Mouse (Mus musculus): ENCODE results near the gene 2010111I01Rik. TPM values are rescaled to one million over a fixed set of nuclear protein-coding genes. Genes with fewer than 3 reads are reported as not detected.

The 2010111I01Rik gene
- total and polyA plus RNA-seq, 3 experiments = 26.3 to 32.7 TPM; not detected in 1

DNA sequence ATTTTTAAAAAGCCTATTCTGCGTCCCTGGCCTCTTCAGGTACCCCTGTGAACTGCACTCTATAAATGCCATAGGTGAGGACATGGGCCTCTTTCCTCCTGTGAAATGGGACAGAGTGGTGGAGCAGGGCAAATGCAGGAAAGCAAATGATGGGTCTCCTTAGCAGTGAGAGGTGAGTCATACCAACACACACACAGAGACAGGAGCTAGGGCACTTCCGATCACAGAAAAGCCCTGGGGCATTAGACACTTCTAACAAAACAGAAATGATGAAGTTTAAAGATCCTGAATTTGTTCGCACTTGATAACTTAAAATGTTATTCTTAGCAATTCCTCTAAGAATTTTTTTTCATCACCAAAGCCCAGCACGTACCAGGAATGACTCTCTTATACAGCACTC lies 375.3 kb downstream of the 2010111I01Rik start:
- TF ChIP-seq ETS1 (IDR thresholded peaks at IDR 0.05; ENCODE audit: low read depth, low read length) (no peak), SIN3A (IDR thresholded peaks at IDR 0.05; ENCODE audit: low read length) (no peak), KAT2A (conservative IDR thresholded peaks at IDR 0.05; ENCODE audit: low read depth, low read length) (no peak), GABPA (IDR thresholded peaks at IDR 0.05; ENCODE audit: low read depth, low read length) (no peak), BHLHE40 (IDR thresholded peaks at IDR 0.05; ENCODE audit: borderline replicate concordance, low read depth, low read length) (no peak), MYC (IDR thresholded peaks at IDR 0.05; ENCODE audit: low read depth, low read length) (no peak), UBTF (IDR thresholded peaks at IDR 0.05; ENCODE audit: borderline replicate concordance, insufficient read depth, low read depth, low read length) (no peak), JUND (IDR thresholded peaks at IDR 0.05; ENCODE audit: low read depth, low read length) (no peak), MXI1 (IDR thresholded peaks at IDR 0.05; ENCODE audit: low read depth, low read length) (no peak), USF1 (IDR thresholded peaks at IDR 0.05; ENCODE audit: low read depth, low read length) (no peak), MEF2A (IDR thresholded peaks at IDR 0.05; ENCODE audit: extremely low read depth, insufficient replicate concordance, low read depth, low read length, poor library complexity, severe bottlenecking) (no peak)
- H3K27me3 ChIP-seq (ENCODE audit: control insufficient read depth in 1 of 2, insufficient read depth in 2 of 2, low read length in 2 of 2) = no peaks in the 10 kb centered on the region
- H3K27ac ChIP-seq (ENCODE audit: control insufficient read depth, low read depth, low read length) = no peak overlapping the region
- no peaks in the 10 kb centered on the region for H3K9me3 ChIP-seq (replicated peaks; ENCODE audit: insufficient read depth, low read length)
- H3K79me2 ChIP-seq (ENCODE audit: control insufficient read depth, insufficient read depth, low read length, poor library complexity) = no peaks in the 10 kb centered on the region
- H3K4me3 ChIP-seq (ENCODE audit: control insufficient read depth in 1 of 2, insufficient read depth in 1 of 2, low read depth in 2 of 2, low read length in 2 of 2) = no peak overlapping the region
- no peak overlapping the region for H3K9ac ChIP-seq (ENCODE audit: control insufficient read depth, low read depth, low read length, poor library complexity, severe bottlenecking)
- no peak for DNase-seq (ENCODE audit: low read depth, low spot score)
- no peaks in the 10 kb centered on the region; a peak in 1 of 4 replicates for H3K36me3 ChIP-seq (ENCODE audit: control insufficient read depth in 1 of 2, insufficient read depth in 2 of 2, low read length in 2 of 2)
- H3K4me1 ChIP-seq (ENCODE audit: control insufficient read depth in 1 of 2, insufficient read depth in 2 of 2, low read length in 2 of 2) = peaks cover 2% of the 10 kb centered on the region in 2 experiments; a peak in 2 of 4 replicates

DNA sequence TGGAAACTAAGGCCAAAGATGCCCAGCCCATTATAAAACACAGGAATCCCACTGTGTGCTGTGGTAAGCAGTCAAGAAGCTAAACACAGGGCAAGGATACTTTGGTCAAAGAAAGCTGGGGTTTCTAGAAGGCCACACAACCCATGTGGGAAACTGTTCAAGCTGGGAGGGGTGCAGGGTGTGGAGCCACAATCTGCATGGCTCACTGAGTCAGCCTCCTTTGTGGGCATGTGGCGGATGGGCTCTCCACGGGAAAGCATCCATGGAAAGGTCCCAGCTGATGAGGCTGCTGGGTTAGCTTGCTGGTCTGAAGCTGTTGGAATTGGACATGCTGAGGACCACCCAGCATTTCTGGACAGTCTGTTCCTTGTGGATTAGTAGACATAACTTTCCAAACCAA lies 378.1 kb downstream of the 2010111I01Rik start:
- Histone ChIP-seq H3K36me3 (ENCODE audit: control insufficient read depth in 1 of 2, insufficient read depth in 2 of 2, low read length in 2 of 2) (no peaks in the 10 kb centered on the region; a peak in 1 of 4 replicates), H3K27me3 (ENCODE audit: control insufficient read depth in 1 of 2, insufficient read depth in 2 of 2, low read length in 2 of 2) (no peaks in the 10 kb centered on the region), H3K79me2 (ENCODE audit: control insufficient read depth, insufficient read depth, low read length, poor library complexity) (no peaks in the 10 kb centered on the region), H3K9ac (ENCODE audit: control insufficient read depth, low read depth, low read length, poor library complexity, severe bottlenecking) (no peak overlapping the region), H3K9me3 (replicated peaks; ENCODE audit: insufficient read depth, low read length) (no peaks in the 10 kb centered on the region), H3K4me1 (ENCODE audit: control insufficient read depth in 1 of 2, insufficient read depth in 2 of 2, low read length in 2 of 2) (no peaks in the 10 kb centered on the region), H3K27ac (ENCODE audit: control insufficient read depth, low read depth, low read length) (no peak overlapping the region), H3K4me3 (ENCODE audit: control insufficient read depth in 1 of 2, insufficient read depth in 1 of 2, low read depth in 2 of 2, low read length in 2 of 2) (no peak overlapping the region)
- TF ChIP-seq USF2 (IDR thresholded peaks at IDR 0.05; ENCODE audit: borderline replicate concordance in 1 of 2, insufficient read depth in 1 of 2, low read depth in 1 of 2, low read length in 2 of 2) (no peak), RAD21 (IDR thresholded peaks at IDR 0.05; ENCODE audit: low read depth, low read length) (no peak), MEF2A (IDR thresholded peaks at IDR 0.05; ENCODE audit: extremely low read depth, insufficient replicate concordance, low read depth, low read length, poor library complexity, severe bottlenecking) (no peak)
- DNase-seq (ENCODE audit: low read depth, low spot score) = no peak

- TF ChIP-seq SMC3 (IDR thresholded peaks at IDR 0.05; ENCODE audit: low read depth, low read length) = no peak
- no peak for TF ChIP-seq CHD2 (IDR thresholded peaks at IDR 0.05; ENCODE audit: low read length)
- H3K27ac ChIP-seq (ENCODE audit: control insufficient read depth, low read depth, low read length) = no peak overlapping the region
- H3K79me2 ChIP-seq (ENCODE audit: control insufficient read depth, insufficient read depth, low read length, poor library complexity) = no peaks in the 10 kb centered on the region
- no peaks in the 10 kb centered on the region; a peak in 1 of 4 replicates for H3K36me3 ChIP-seq (ENCODE audit: control insufficient read depth in 1 of 2, insufficient read depth in 2 of 2, low read length in 2 of 2)
- no peak overlapping the region for H3K4me3 ChIP-seq (ENCODE audit: control insufficient read depth in 1 of 2, insufficient read depth in 1 of 2, low read depth in 2 of 2, low read length in 2 of 2)
- no peak for DNase-seq (ENCODE audit: low read depth, low spot score)
- H3K4me1 ChIP-seq (ENCODE audit: control insufficient read depth in 1 of 2, insufficient read depth in 2 of 2, low read length in 2 of 2) = 0 out of 4 replicates have a peak, but pooled peaks cover 0 to 2% of the 10 kb centered on the region in 2 experiments
- H3K27me3 ChIP-seq (ENCODE audit: control insufficient read depth in 1 of 2, insufficient read depth in 2 of 2, low read length in 2 of 2) = no peaks in the 10 kb centered on the region
- no peak overlapping the region for H3K9ac ChIP-seq (ENCODE audit: control insufficient read depth, low read depth, low read length, poor library complexity, severe bottlenecking)
- no peaks in the 10 kb centered on the region for H3K9me3 ChIP-seq (replicated peaks; ENCODE audit: insufficient read depth, low read length)
Observed at GRCm38 (mm10) chr13:63344481-63344880, 379.8 kb downstream of the 2010111I01Rik start.

Data from MEL (cell line).